Mouse (Mus musculus): Measurements from ENCODE around the gene Psme3. TPM values are rescaled to one million over a fixed set of nuclear protein-coding genes. Genes with fewer than 3 reads are reported as not detected.
"Not testable (repeated sequence)": the region's sequence is repeated elsewhere in the genome, so short reads cannot be mapped to it uniquely, and the experiment has no call there.

Psme3 gene
- polyA plus RNA-seq, 1 experiment from 2014 or later = 89.7 TPM

DNA sequence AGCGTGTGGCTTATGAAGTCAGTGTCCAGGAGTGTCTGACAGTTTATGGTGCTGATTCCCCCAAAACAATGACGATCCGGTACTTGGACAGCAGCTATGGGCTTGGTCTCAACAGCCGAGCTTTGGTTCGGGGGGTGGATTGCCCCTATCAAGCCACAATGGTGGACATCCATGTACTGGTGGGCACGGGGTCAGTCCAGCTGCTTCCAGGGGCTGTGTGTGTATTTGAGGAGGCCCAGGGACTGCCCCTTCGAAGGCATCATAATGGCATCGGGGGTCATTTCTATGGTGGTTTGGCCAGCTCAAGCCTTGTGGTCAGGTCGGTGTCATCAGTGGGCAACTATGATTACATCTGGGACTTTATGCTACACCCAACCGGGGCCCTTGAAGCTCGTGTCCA, 10.1 kb downstream of the Psme3 start:
- peaks cover 47% of the 10 kb centered on the region for H3K36me3 ChIP-seq (replicated peaks; ENCODE audit: control insufficient read depth, insufficient read depth)

DNA sequence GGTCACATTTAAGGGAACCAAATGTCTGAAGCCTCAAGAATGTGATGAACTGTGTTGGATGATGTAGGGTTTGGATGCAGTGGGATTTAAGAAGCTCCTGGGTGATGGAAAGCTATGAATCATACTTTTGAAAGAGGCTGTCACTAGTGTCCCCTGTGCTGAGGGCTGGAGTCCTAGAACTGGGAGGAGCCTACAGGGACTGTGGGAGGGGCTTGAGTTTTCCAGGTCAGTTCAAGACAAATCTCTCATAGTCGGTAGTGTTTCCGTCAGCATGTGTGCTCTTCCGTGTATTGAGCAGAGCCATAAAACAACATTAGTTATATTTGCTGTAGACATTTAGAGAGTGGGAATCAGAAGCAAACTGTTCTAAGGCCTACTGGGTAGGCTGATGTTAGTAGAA, 11.3 kb downstream of the Psme3 start:
- Histone ChIP-seq H3K27me3 (ENCODE audit: control insufficient read depth, insufficient read depth, low read length) (no peaks in the 10 kb centered on the region), H3K4me3 (replicated peaks; ENCODE audit: low read length) (no peak overlapping the region), H3K36me3 (replicated peaks; ENCODE audit: control insufficient read depth, insufficient read depth) (peaks cover 35% of the 10 kb centered on the region), H3K27ac (no peak overlapping the region), H3K4me1 (replicated peaks; ENCODE audit: control insufficient read depth, insufficient read depth, low read length) (no peaks in the 10 kb centered on the region), H3K9me3 (ENCODE audit: control insufficient read depth, low read length) (no peaks in the 10 kb centered on the region), H3K4me2 (replicated peaks) (no peak overlapping the region), H3K9ac (no peak overlapping the region)
- no peak for ATAC-seq (ENCODE audit: low FRiP score)
- WGBS = 61% methylated on average over 3 of the region's 3 CpGs
- no peak for DNase-seq (ENCODE audit: low spot score)

More for the DNA sequence above, 10.1 kb downstream of the Psme3 start:
- H3K9ac ChIP-seq = no peak overlapping the region
- no peak overlapping the region for H3K27ac ChIP-seq
- DNase-seq (ENCODE audit: low spot score) (no peak), ATAC-seq (ENCODE audit: low FRiP score) (no peak)
- no peaks in the 10 kb centered on the region for H3K9me3 ChIP-seq (ENCODE audit: control insufficient read depth, low read length)
- no peak overlapping the region for H3K4me2 ChIP-seq (replicated peaks)
- no peaks in the 10 kb centered on the region for H3K4me1 ChIP-seq (replicated peaks; ENCODE audit: control insufficient read depth, insufficient read depth, low read length)
- WGBS = 83% methylated on average over 11 of the region's 11 CpGs
- H3K4me3 ChIP-seq (replicated peaks; ENCODE audit: low read length) = no peak overlapping the region
- no peaks in the 10 kb centered on the region for H3K27me3 ChIP-seq (ENCODE audit: control insufficient read depth, insufficient read depth, low read length)

DNA sequence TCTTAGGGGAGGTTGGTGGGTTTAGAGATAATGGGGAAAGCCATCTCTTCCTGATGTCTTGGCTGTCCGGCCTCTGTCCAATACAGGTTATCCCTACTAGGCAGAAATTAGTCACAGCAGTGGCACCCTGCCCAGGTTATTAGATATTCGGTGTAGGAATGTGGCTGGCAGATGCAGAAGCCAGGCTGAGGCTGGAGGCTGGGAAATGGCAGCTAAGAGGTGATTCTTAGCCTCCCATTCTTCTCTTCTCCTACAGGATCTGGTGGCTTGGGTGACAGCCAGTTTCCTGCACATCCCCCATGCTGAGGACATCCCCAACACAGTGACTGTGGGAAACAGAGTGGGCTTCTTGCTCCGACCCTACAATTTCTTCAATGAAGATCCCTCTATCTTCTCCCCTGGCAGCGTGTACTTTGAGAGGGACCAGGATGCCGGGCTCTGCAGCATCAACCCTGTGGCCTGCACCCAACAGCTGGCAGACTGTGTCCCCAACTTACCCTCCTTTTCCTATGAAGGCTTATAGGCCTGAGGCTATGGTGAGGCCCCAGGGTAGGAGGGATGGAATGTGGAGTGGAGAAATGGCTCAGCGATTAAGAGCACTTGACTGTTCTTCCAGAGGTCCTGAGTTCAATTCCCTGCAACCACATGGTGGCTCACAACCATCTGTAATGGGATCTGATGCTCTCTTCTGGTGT, 13.1 kb downstream of the Psme3 start:
- WGBS = 82% methylated on average over 6 of the region's 6 CpGs
- H3K4me3 ChIP-seq (replicated peaks; ENCODE audit: low read length) = no peak overlapping the region
- H3K27ac ChIP-seq = no peak overlapping the region
- H3K9ac ChIP-seq = no peak overlapping the region
- H3K4me1 ChIP-seq (replicated peaks; ENCODE audit: control insufficient read depth, insufficient read depth, low read length) = no peaks in the 10 kb centered on the region
- H3K27me3 ChIP-seq (ENCODE audit: control insufficient read depth, insufficient read depth, low read length) = no peaks in the 10 kb centered on the region
- DNase-seq (ENCODE audit: low spot score) (no peak), ATAC-seq (ENCODE audit: low FRiP score) (no peak)
- H3K9me3 ChIP-seq (ENCODE audit: control insufficient read depth, low read length) = no peaks in the 10 kb centered on the region
- no peak overlapping the region for H3K4me2 ChIP-seq (replicated peaks)
- H3K36me3 ChIP-seq (replicated peaks; ENCODE audit: control insufficient read depth, insufficient read depth) = peaks cover 21% of the 10 kb centered on the region

DNA sequence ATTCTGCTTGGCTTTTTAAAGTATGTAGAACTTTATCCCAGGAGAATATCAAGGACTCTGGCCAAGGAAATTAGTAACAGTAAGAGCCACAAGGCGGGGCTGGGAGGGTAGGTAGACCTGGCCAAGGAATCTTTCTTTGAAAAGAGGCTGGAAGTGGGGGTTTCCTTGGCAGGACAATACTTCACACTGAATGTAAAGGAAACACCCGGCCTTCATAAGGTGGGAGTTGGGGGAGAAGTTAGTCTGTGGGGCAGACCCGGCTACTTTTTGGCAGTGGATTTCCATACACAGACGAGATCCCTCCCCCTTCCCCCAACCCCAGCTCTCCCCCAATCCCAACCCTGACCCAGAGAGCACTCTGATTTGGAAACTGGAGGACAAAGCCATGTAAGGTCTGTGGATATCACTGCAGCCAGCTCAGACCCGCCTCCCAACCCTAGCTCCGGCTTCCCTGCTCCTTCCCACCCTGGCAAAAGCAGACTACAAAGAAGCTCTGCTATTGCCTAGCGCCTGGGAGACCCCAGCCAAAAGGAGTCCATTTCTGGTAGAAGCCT, 14.4 kb downstream of the Psme3 start, which contains the start of gene Aoc3:
Aoc3 (plus strand) TSS at position 235 of the 554 bp plus-strand sequence.
- Histone ChIP-seq H3K4me1 (replicated peaks; ENCODE audit: control insufficient read depth, insufficient read depth, low read length) (no peaks in the 10 kb centered on the region), H3K9ac (no peak within 1 kb of the TSS), H3K27me3 (ENCODE audit: control insufficient read depth, insufficient read depth, low read length) (no peaks in the 10 kb centered on the region), H3K9me3 (ENCODE audit: control insufficient read depth, low read length) (no peaks in the 10 kb centered on the region), H3K4me2 (replicated peaks) (no peak within 1 kb of the TSS), H3K27ac (no peak within 1 kb of the TSS), H3K4me3 (replicated peaks; ENCODE audit: low read length) (no peak within 1 kb of the TSS), H3K36me3 (replicated peaks; ENCODE audit: control insufficient read depth, insufficient read depth) (peaks cover 7% of the 10 kb centered on the region)
- WGBS = 71% methylated on average over 7 of the region's 7 CpGs
- ATAC-seq (ENCODE audit: low FRiP score) = no peak
- DNase-seq (ENCODE audit: low spot score) = no peak

DNA sequence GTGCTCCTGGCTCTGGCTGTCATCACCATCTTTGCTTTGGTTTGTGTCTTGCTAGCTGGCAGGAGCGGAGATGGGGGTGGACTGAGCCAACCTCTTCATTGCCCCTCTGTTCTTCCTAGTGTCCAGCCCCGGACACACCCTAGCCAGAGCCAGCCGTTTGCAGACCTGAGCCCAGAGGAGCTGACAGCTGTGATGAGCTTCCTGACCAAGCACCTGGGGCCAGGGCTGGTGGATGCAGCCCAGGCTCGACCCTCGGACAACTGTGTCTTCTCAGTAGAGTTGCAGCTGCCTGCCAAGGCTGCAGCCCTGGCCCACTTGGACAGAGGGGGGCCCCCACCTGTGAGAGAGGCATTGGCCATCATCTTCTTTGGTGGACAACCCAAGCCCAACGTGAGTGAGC, 14.9 kb downstream of the Psme3 start:
- not testable (repeated sequence) for H3K36me3 ChIP-seq (replicated peaks; ENCODE audit: control insufficient read depth, insufficient read depth); H3K9me3 ChIP-seq (ENCODE audit: control insufficient read depth, low read length); H3K27ac ChIP-seq; H3K4me1 ChIP-seq (replicated peaks; ENCODE audit: control insufficient read depth, insufficient read depth, low read length); H3K27me3 ChIP-seq (ENCODE audit: control insufficient read depth, insufficient read depth, low read length); H3K4me3 ChIP-seq (replicated peaks; ENCODE audit: low read length); ATAC-seq (ENCODE audit: low FRiP score); H3K9ac ChIP-seq; H3K4me2 ChIP-seq (replicated peaks); DNase-seq (ENCODE audit: low spot score)
- WGBS = 68% methylated on average over 5 of the region's 6 CpGs

DNA sequence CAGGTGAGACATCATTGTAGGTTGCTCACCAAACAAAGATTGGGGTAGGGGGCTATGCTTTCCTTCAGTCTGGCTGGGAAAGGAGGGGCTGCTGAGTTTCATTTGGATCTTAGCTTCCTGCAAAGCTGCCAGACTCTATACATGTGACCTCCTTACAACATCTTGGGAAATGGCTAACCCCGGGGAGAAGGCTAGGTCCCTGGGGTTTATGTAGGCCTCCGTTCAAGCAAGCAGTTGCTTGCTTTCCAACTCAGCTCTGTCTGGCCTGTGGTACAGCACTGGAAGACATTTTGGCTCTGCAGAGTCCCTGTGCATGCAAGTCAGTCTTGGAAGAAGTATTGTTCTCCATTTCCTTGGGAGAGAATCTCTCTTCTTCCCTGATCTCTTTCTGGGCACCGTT, 16.5 kb downstream of the Psme3 start:
- no peak overlapping the region for H3K9ac ChIP-seq
- H3K27ac ChIP-seq = no peak overlapping the region
- ATAC-seq (ENCODE audit: low FRiP score) (no peak), DNase-seq (ENCODE audit: low spot score) (no peak)
- no peaks in the 10 kb centered on the region for H3K9me3 ChIP-seq (ENCODE audit: control insufficient read depth, low read length)
- H3K36me3 ChIP-seq (replicated peaks; ENCODE audit: control insufficient read depth, insufficient read depth) = no peaks in the 10 kb centered on the region
- no peaks in the 10 kb centered on the region for H3K27me3 ChIP-seq (ENCODE audit: control insufficient read depth, insufficient read depth, low read length)
- H3K4me1 ChIP-seq (replicated peaks; ENCODE audit: control insufficient read depth, insufficient read depth, low read length) = peaks cover 4% of the 10 kb centered on the region; the same call in 1 of the 2 replicates
- 86% methylated on average over 3 of the region's 3 CpGs for WGBS
- H3K4me2 ChIP-seq (replicated peaks) = no peak overlapping the region
- H3K4me3 ChIP-seq (replicated peaks; ENCODE audit: low read length) = no peak overlapping the region

DNA sequence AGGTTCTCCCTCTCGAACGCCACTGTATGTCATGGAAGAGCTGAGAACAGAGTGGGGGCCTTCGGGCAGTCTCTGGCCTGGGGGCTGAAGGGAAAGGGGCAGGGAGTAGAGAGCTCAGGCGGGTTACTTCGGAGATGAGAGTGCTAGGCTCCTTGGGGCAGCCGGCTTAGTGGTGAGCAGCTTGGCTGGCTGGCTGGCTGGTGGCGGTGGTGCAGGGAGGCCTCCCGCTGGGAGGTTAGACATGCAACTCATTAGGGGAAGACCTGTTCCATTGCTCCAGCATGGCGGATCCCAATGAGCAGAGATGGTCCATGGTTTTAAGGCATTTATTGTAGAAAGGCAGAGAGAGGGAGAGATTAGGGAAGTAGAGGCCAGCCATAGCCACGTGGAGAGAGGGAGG, 18.0 kb downstream of the Psme3 start:
- ATAC-seq (ENCODE audit: low FRiP score) (no peak), DNase-seq (ENCODE audit: low spot score) (no peak)
- Histone ChIP-seq H3K27ac (no peak overlapping the region), H3K36me3 (replicated peaks; ENCODE audit: control insufficient read depth, insufficient read depth) (no peaks in the 10 kb centered on the region), H3K4me3 (replicated peaks; ENCODE audit: low read length) (no peak overlapping the region), H3K9ac (no peak overlapping the region), H3K4me2 (replicated peaks) (no peak overlapping the region), H3K9me3 (ENCODE audit: control insufficient read depth, low read length) (no peaks in the 10 kb centered on the region), H3K4me1 (replicated peaks; ENCODE audit: control insufficient read depth, insufficient read depth, low read length) (peaks cover 15% of the 10 kb centered on the region; the same call in 1 of the 2 replicates), H3K27me3 (ENCODE audit: control insufficient read depth, insufficient read depth, low read length) (no peaks in the 10 kb centered on the region)
- 20% methylated on average over 10 of the region's 10 CpGs for WGBS

DNA sequence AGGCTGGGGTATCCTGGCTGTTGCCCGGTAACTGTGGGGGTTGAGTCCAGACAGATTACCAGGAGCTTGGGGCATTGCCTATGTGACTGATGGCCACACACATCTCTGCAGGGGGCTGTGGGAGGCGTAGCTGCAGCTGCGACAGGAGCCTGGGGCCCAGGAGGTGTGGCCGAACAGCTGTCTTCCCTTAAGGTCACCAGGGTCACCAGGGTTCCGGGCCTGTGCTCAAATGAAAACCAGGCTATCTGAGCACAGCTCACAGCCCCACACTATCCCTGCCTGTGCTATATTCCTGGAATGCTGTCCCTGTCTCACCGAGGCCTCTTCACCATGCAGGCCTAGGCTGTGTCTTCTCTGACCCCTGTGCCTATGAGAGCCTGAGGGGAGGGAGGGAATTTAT, 18.5 kb downstream of the Psme3 start:
- DNase-seq (ENCODE audit: low spot score) (no peak), ATAC-seq (ENCODE audit: low FRiP score) (no peak)
- Histone ChIP-seq H3K4me2 (replicated peaks) (no peak overlapping the region), H3K27ac (no peak overlapping the region), H3K9ac (no peak overlapping the region), H3K9me3 (ENCODE audit: control insufficient read depth, low read length) (no peaks in the 10 kb centered on the region), H3K36me3 (replicated peaks; ENCODE audit: control insufficient read depth, insufficient read depth) (no peaks in the 10 kb centered on the region), H3K4me3 (replicated peaks; ENCODE audit: low read length) (no peak overlapping the region), H3K27me3 (ENCODE audit: control insufficient read depth, insufficient read depth, low read length) (no peaks in the 10 kb centered on the region), H3K4me1 (replicated peaks; ENCODE audit: control insufficient read depth, insufficient read depth, low read length) (peaks cover 15% of the 10 kb centered on the region; the same call in 1 of the 2 replicates)
- WGBS = 3% methylated on average over 6 of the region's 6 CpGs

DNA sequence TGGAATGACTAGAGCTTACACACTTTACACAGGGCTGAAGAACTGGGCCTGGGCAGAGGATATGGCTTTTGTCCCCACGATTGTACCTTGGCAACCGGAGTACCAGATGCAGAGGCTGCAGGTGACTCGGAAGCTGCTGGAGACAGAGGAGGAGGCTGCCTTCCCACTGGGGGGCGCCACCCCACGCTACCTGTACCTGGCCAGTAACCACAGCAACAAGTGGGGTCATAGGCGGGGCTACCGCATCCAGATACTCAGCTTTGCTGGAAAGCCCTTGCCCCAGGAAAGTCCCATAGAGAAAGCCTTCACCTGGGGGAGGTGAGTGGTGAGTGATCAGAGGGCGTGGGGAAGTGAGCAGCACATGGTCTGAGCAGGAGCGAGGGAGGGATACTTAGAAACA, 19.7 kb downstream of the Psme3 start:
- DNase-seq (ENCODE audit: low spot score) = no peak
- Histone ChIP-seq H3K27me3 (ENCODE audit: control insufficient read depth, insufficient read depth, low read length) (no peaks in the 10 kb centered on the region), H3K4me3 (replicated peaks; ENCODE audit: low read length) (no peak overlapping the region), H3K9me3 (ENCODE audit: control insufficient read depth, low read length) (no peaks in the 10 kb centered on the region), H3K9ac (no peak overlapping the region), H3K4me2 (replicated peaks) (no peak overlapping the region), H3K4me1 (replicated peaks; ENCODE audit: control insufficient read depth, insufficient read depth, low read length) (peaks cover 15% of the 10 kb centered on the region; the same call in 1 of the 2 replicates), H3K36me3 (replicated peaks; ENCODE audit: control insufficient read depth, insufficient read depth) (no peaks in the 10 kb centered on the region), H3K27ac (no peak overlapping the region)
- no peak for ATAC-seq (ENCODE audit: low FRiP score)
- WGBS = 82% methylated on average over 9 of the region's 9 CpGs

Measured in hindbrain, embryonic 14.5 days (tissue).